Mouse (Mus musculus): ENCODE results near the gene Gria4. TPM values are rescaled to one million over a fixed set of nuclear protein-coding genes. Genes with fewer than 3 reads are reported as not detected.
"Not testable (repeated sequence)": the region's sequence is repeated elsewhere in the genome, so short reads cannot be mapped to it uniquely, and the experiment has no call there.

The Gria4 gene
- polyA plus RNA-seq (2017; shearing (Covaris generic)): not detected

DNA sequence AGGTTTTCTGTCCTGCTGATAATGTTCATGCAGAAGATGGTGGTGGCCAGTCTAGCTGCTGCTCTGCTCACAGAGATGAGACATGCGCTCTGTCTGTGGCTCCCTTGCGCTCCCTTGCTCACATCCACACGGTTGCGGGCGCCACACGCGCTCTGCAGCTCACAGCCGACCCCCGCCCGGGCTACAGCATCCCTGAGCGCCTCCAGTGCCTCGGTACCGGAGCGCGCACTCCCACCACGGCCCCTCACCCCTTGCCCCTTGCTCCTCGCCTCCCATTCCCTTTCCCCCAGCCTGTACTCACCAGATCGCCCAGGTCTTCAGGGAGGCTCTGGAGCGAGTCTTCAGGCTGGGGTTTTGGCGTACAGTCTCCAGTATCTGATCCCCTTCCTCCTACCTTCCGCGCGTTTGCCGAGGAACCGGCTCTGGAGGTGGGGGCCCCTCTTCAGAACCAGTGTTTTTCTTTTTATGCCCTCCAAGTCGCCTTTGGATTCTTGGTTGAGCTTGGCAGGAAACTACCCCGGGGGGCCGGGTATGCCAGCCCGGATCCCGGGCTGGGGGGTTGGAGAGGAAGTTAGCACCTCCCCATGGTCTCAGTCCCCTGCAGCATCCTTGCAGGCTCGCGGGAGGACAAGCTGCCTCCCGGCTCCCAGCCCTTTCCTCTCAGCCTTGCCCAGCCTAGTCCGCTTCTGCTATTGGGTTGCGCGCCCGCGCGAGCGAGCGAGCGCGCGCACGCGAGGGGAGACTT lies at the start of gene Gria4:
TSS of gene Gria4 (minus strand) at position 691 of the 745 bp plus-strand sequence.
- no peak for ATAC-seq

DNA sequence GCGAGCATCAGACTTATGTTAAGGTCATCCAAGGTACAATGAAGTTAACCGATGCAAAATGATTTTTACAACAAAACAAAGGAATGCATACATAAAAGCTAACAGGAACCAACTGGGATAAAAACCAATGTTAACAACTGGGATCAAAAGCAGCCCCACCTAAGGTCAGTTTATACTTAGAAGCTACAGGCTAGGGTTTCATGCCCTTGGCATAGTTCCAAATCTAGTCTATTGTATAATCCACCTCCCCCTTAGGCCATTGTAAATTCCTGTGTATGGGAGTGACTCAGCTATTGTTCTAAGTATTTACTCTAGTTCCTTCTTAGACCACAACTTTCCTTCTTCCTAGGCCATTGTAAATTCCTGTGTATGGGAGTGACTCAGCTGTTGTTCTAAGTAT lies 14.9 kb upstream of the Gria4 start:
- ATAC-seq: not testable (repeated sequence)

DNA sequence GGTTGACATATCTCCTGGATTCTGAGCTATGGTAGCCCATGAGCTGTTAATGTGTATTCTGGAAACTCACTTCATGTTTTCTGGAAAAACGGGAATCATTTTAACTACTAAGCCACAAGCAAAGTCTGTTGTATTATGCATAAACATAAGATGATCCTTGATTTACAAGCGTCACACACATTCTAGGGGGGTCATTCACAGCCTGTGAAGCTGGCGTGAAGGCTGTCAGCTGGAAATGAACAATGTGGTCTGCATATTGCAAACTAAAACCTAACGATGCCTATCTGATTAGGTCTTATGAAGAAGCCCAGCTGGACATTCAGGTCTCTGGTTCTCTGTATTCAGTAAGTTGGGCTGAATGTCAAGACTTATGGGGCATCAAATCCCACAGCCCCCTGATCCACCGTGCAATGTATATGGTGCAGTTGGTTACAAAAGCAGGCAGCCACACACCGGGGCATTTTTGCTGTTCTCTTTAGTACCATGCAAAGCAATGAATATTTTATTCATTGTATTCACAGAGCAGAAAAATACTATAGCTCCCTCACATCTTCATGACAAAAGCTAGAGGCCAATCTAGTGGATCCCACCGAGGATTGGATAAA lies 7.2 kb upstream of the Gria4 start:
- no peak for ATAC-seq

DNA sequence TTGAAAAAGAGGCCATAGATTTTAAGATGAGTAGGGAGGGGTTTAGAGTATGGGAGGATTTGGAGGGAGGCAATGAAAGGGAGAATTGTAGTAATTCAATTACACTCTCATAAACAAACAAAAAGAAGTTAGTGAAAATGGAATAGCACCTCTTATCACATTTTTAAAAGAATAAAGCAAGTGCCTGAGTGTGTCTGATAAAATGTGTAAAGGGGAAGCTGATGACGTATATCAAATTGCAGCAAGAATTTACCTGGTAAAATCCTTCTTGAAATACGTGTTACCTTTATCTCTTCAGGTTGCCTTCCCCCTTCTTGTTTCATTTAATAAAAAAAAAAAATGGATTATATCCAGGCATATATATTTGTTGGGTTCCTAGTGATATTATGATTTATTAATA lies 1.4 kb upstream of the Gria4 start:
- ATAC-seq: no peak

DNA sequence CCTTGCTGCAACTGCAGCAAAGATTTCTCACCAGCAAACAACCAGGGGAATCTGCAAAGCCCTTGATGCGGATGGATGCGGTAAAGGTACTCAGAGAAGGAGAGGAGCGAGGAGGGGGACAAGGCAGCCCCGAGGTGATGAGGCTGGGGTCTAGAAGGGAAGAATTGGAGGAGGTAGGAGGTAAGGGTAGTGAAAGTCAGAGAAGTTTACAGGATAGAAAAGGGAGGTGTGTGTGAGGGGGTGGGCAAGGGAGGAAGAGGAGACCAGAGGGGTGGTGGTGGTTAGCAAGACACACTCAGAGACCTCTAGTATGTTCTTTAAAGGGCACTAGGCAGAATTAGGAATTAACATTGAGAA lies 233 bp upstream of the Gria4 start:
- no peak for ATAC-seq

DNA sequence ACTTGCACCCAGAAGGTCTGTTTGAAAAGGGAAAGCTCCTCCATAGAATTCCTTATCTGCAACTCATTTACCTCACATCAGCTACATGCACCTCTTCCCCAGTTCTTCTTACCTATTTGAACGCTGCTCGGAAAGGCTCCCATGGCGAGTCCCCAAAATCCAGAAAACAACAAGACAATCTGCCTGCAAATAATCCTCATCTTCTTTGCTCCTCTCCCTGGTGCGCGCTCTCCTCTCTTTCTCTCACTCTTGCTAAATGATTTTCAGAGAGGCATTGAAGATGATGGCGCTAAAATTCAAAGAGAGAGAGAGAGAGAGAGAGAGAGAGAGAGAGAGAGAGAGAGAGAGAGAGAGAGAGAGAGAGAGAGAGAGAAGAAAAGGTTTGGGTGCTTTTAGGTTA lies 959 bp downstream of the Gria4 start:
- ATAC-seq: no peak

DNA sequence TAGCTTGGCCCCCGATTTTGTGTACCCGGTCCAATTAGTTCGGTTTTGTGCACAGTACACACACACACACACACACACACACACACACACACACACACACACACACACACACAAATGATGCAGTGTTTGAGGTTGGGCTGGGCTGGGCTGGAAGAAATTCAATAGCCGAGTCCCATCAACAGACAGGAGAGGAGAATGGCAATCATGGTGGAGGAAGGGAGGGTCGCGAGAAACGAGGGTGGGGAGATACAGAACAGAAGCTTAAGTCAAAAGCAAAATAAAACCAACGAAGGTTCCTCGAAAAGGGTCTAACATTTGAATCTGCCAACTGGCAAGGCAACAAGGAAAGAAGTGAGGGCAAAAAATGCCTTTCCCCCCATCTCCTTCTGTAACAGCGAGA lies 1.6 kb downstream of the Gria4 start:
- no peak for ATAC-seq

DNA sequence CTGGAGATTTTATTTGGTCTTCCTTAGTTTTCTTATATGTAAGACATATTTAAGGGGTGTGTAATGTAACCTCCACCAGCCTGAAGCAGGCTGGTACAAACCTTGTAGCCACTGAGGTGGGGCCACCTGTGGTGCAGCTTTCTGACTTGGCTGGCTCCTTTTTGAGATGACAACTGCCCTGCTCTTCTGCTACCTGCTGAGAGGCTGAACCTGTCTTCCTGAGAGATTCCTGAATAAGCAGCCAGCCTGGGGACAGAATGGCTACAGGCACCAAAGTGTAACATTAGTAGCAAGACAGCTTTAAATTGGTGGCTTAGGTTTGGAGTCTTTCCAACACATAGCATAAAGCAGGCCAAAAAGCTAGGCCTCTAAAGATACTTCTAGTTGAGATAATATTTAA lies 46.6 kb downstream of the Gria4 start:
- not testable (repeated sequence) for ATAC-seq

DNA sequence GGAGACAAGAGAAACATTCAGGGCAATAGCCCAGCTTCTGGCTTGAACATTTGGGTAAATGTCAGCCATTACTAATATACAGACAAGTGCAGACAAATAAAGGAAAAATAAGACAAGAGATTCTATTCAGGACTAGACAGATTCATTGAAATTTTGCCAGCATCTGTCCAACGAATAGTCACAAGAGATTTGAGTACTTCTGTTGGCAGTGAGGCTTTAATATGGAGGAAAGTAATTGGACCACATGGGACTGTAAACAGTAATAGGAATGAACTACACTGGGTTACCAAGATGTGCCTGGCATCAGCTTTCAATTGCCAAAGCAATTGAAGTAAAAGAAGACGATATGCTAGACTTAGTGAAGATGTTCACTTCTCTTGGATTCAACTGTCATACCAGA lies 81.9 kb downstream of the Gria4 start:
- ATAC-seq: no peak

DNA sequence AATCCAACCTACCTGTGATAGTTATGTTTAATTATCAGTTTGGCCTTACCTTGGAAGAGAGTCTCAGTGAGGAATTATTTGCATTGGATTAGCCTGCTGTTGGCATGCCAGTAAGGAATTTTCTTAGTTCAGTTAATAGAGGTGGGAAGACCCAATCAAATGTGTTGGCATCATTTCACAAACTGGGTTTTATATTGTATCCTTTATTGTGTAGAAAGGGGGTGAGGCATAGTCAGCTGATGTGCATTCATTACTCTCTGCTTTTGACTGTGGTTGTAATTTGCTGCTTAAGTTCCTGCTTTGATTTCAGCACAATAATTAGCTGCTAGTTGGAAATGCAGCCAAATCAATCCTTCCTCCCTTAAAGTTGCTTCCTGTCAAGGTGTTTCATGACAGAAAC lies 83.7 kb downstream of the Gria4 start:
- ATAC-seq: no peak

DNA sequence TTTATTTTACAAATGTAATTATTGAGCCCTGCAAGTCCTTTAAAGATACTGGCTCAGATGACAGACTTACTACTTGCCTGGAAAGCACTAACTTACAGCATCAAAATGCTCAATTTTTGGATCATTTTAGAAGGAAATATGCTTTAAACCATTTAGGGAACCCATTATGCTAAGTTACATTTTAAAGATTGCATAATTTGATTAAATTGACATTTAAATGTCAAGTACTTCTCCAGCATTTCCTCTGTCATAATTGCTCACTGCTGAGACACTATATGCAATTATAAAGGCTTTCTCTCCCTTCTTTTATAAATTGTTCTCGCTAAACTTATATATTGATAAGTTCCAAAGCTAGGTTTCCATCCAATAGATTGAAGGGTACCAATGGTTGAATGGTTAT lies 108.9 kb downstream of the Gria4 start:
- no peak for ATAC-seq

DNA sequence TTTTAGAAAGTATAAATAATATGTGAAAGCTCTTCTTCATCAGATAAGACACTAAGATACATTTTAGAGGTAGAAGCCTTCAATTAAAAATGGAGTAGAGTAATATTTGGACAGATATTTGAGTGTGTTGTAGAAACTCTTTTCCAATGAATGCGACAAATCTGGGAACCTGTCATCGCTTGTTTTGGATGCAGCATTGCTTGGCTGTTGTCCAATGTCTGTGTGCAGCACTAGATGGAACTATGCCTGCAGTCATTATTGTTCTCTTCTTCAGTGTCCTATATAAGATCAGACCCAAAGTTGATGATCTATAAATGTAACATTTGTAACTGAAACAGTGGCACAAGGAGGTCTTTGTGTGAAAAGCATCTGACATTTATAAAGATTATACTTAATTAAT lies 115.8 kb downstream of the Gria4 start:
- ATAC-seq: no peak

DNA sequence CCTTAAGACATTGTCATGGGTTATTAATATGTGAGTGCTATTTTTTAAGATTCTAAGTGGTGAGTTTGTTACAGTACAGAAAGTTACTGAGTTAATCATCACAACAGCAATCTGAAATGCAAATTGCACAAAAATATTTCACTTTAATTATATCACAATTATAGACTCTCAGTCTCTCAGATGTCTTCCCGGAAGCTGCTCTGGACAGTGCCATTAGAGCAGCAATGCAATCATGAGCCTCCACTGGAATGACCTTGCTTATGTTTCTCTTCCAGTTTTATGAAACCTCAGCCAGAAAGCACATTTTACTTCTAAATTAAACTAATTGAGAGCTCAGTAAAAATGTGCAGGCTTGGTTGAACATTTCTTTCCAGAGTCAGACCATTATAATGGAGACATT lies 116.9 kb downstream of the Gria4 start:
- no peak for ATAC-seq

DNA sequence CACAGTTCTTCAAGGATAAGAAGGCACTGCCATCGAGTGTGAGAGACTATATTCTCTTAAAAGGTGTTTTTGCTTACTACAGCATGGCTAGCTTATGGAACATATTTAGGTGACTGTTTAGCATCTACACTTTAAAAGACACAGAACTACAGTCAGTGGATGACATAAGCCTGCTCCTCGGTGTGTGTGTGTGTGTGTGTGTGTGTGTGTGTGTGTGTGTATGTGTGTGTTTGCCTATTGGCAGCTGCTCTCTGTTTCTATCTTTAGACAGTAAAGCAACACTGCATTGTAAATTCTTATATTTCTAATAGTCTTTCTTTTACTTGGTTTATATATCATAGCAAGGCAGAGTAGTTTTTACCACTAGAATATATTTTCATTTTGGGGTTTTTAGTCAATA lies 130.3 kb downstream of the Gria4 start:
- ATAC-seq: no peak

DNA sequence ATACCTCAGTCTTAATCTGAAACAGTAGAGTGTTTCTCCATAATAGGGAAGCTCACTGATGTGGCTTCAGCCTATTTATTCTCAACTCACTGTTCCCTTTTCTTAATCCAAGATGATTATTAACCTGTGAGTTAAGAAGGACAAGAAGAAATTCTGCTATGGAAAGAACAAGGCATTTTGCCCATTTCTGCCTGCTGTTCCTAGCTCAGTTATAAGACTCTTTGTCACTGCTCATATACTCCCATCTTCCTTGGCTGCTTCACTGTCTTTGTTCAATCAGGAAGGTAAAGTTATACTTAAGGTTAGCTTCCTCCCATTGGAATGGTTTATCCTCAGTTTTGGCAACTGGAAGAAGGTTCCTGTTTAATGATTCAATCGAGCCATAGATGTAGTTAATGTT lies 133.6 kb downstream of the Gria4 start:
- ATAC-seq: no peak

DNA sequence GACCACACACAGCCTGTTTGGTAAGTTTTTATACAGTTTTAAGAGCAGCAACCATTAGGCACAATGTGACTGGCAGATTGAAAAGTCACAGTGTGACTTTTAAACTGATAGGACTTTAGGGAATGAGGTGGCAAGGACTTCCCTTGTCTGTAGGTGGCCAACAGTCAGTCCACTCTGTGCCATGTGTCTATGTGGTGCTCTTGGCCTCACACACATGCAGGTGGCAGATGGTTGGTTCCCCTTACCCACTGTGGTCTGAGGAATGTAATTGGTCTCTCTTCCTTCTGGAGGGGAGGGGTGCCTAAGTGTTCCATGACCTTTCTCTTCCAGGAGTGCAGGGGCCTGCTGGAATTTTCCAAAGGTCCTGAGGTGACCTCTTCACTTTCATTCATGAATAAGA lies 137.1 kb downstream of the Gria4 start:
- ATAC-seq: no peak

DNA sequence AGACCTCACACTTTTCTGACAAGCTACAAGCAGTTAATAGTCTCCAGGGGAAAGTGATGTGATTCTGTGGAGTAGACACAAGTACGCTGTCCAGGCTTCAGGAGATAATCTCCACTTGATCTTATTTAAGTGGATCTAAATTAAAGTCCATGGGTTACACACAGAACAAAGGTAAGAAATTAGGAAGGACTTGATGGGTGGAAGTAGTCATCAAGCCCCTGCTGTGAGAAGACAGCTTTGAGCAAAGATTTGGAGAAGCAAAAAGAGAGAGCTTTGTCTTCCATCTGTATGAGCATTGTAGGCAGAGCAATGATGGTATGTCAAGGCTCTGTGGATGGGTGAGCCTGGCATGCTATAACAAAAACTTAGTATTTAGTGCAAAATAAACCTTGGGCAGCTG lies 141.7 kb downstream of the Gria4 start:
- ATAC-seq: no peak

DNA sequence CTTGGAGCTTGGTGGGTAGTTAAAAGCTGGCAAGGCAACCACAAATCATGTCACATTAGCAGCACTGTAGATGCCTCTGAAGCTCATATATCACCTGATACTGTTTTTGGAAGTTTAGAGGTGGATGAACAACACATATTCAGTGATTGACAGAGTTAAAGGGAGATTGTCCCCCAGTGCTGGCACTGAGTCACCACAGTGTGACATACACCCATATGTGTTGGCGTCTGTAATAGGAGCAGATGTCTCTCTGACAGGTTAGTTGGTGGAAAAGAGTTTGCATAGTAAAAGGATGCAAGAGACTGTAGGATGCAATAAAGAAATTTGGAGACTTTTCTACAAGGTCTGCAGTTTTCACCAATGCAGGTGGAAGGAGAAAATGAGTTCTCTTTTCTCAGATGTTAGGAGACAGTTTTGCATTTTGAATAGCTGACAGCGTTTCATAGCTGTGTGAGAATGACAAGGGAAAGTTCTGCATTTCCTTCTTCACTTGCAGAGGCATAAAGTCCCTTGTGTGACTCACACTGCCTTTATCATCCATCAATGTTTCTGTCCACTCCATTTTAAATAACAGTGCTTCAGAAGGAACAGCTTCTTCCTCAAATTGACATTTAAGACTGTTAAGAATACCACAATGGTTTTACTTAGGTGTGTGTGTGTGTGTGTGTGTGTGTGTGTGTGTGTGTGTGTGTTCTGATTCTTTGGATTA lies 156.7 kb downstream of the Gria4 start:
- ATAC-seq: no peak

DNA sequence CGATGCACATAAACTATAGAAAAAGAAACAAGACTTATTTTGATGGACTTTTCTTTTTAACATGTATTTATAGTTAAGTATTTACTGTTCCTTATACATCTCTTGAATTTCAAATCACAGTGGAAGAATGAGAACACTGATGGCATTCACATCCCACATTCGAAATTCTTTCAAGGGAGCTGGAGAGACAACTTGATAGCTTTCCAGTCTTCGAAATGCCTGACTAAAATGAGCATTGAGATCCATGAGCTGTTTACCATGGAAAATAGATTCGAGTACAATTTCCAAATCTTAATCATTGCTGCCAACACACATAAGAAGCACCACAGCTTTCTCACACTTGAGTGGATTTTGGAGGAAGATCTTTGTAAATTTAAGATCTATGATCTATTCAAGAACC lies 164.1 kb downstream of the Gria4 start:
- no peak for ATAC-seq

DNA sequence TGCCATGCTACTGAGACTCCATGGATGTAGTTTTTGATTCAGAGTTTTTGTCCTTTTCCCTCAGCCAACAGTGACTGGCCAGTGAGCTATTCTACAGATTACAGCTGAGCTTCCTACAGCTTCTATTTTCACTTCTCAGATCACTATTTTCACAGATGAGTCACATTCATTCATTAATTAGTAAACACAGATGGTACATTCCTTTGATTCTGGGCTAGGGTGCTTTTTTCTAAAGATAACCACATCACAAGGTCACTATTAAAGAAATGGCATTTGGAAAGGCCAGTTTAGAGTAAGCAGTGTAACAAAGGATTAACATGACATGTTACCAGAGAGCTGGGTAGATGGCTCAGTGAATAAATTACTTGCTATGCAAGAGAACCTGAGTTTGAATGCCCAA lies 180.7 kb downstream of the Gria4 start:
- no peak for ATAC-seq

DNA sequence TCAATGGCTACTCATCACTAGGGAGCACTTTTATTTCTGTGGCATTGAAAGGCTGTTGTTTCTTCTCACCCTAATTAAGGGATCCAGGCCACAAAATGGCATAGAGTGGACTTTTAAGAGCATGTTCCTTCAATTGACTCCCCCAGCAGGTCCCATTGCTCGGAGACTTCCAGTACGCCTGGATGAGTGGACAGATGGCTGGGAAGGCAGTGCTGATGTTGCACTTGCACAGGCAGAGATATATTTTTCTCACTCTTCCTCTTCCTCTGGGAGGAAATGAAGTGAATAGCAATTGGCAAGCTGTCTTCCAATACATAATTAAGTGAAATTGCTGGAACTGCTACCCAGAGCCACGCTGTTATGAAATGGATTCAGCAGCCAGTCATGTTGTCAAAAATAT lies 190.7 kb downstream of the Gria4 start:
- ATAC-seq: no peak

DNA sequence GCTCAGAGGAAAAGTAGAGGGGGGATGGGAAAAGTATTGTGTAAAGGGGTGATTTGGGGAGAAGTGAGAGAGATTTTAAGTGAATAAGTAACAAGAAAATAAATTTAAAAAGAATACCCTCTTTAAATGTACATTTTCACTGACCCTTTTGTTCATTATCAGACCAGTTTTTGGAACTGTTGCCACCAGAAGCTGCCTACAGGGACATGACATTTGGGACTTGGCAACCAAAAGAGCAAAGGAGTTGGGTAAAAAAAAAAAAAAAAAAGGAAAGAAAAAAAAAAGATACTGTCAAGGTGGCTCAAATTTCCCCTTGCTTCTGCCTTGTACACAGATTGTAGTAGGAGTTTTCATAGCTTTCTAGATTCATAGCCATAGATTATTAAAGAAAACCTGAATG lies 191.8 kb downstream of the Gria4 start:
- no peak for ATAC-seq

DNA sequence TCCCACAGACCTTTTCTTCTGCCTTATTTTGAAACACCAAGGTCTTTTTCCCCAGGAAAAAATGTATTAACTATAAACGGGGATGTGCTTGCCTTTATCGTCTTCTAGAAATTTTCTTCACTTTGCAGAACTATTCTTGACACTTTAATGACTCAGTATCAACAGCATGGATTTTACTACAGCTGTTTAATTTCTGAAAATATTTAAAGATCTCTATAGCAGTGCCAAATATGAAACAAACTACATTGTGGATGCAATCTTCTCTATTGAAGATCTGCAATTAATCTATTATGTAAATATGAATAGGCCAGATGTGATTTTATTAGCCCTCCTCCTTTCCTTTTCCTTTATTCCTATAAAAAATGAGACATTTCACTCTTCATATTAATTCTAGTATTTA lies 194.2 kb downstream of the Gria4 start:
- no peak for ATAC-seq

DNA sequence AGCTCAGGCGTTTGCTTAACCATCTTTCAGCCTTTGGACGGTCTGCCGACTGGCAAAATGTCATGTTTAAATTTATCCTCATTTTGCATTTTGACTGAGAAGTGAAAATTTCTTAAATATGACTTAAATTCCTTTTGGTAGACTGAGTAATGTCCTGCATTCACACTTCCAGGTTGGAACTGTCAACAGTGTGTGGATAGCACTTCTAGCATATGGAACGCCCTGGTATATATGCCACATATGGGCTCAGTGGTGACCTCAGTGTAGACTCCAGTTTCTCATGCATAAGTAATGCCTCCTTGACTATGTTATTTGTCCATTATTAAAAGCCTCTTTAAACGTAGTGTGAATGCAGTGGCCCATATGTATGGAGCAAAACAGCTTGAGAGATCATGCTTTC lies 222.4 kb downstream of the Gria4 start:
- no peak for ATAC-seq
